Mouse (Mus musculus) stomach, postnatal 0 days (tissue): ENCODE measurements at regions not wholly inside any gene's neighbourhood (a gene's known extent, or its start where the extent isn't known, plus 50 kb on each side); places are given as distances from the start of the nearest gene placed in this dataset.

ENCODE experiments used
- ATAC-seq: fragments of 200-750 bp; cut with Nextera tagmentation; 2 replicates; pipeline ENCODE4 v1.8.0; 2017; ENCODE audit not compliant: low FRiP score, low TSS enrichment
- DNase-seq: peaks from one replicate; pipeline ENCODE4 v3.0.0-alpha.2; 2016; ENCODE audit warnings: low spot score
- H3K27ac ChIP-seq: fragments of 300-500 bp; sonication (generic); replicated peaks from 2 replicates; pipeline ENCODE4 v1.5.1; 2014; ENCODE audit warnings: mild to moderate bottlenecking, control low read depth
- H3K27me3 ChIP-seq: fragments of 300-500 bp; sonication (generic); 2 replicates; pipeline ENCODE4 v1.6.1; 2014; ENCODE audit warnings: low read length; ENCODE audit not compliant: control insufficient read depth, insufficient read depth
- H3K36me3 ChIP-seq: fragments of 300-500 bp; sonication (generic); 2 replicates; pipeline ENCODE4 v1.6.1; 2014; ENCODE audit warnings: low read length, mixed read lengths; ENCODE audit not compliant: control insufficient read depth, insufficient read depth
- H3K4me1 ChIP-seq: fragments of 300-500 bp; sonication (generic); replicated peaks from 2 replicates; pipeline ENCODE4 v1.6.1; 2014; ENCODE audit warnings: antibody characterized with exemption; ENCODE audit not compliant: control insufficient read depth, insufficient read depth
- H3K4me2 ChIP-seq: fragments of 300-500 bp; sonication (generic); replicated peaks from 2 replicates; pipeline ENCODE4 v1.6.1; 2014; ENCODE audit warnings: low read depth, mild to moderate bottlenecking, control low read depth, moderate library complexity
- H3K4me3 ChIP-seq: fragments of 300-500 bp; sonication (generic); 2 replicates; pipeline ENCODE4 v1.5.1; 2014; ENCODE audit warnings: low read depth, low read length, control low read depth
- H3K9ac ChIP-seq: fragments of 300-500 bp; sonication (generic); 2 replicates; pipeline ENCODE4 v1.6.1; 2014; ENCODE audit warnings: mild to moderate bottlenecking, low read length, control low read depth, mixed read lengths
- H3K9me3 ChIP-seq: fragments of 300-500 bp; sonication (generic); 2 replicates; pipeline ENCODE4 v1.6.1; 2016; ENCODE audit warnings: low read length; ENCODE audit not compliant: control insufficient read depth
- CTCF ChIP-seq: IDR thresholded peaks from 2 replicates; pipeline ENCODE4 v1.5.1; 2016; ENCODE audit warnings: antibody characterized with exemption, low read depth, mild to moderate bottlenecking, moderate library complexity
- EP300 ChIP-seq: optimal IDR thresholded peaks from 2 replicates; pipeline ENCODE3; 2016; ENCODE audit warnings: antibody characterized with exemption
- WGBS: fragments of 180-500 bp; shearing (Covaris S2); extraction: QIAGEN DNeasy Blood & Tissue Kit; methylation state at CpG from one replicate; pipeline ENCODE4 v1.1.7; 2014; 5-methylcytosine and 5-hydroxymethylcytosine counted together

DNA sequence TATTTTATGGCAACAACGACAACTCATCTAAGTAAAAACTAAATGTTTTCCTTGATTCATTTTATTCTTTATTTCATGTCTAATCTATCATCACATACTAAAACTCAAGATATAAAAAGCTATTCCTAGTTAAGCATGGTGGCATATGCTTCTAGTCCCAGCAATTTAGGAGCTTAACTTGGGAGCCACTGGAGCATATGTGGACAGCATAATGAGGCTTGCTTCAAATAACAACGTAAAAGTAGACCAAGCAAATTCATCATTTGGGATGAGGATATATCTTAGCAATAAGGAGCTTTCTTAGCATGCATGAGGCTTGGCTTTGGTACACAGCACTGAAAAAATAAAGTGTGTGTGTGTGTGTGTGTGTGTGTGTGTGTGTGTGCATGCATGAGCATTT, 678.5 kb downstream of the Efna5 start:
- Histone ChIP-seq H3K9me3 (no peaks in the 10 kb centered on the region), H3K4me2 (no peak overlapping the region), H3K27me3 (no peaks in the 10 kb centered on the region), H3K4me3 (no peak overlapping the region), H3K36me3 (no peaks in the 10 kb centered on the region), H3K9ac (no peak overlapping the region), H3K4me1 (no peaks in the 10 kb centered on the region), H3K27ac (no peak overlapping the region)
- DNase-seq (no peak), ATAC-seq (no peak)
- TF ChIP-seq EP300: no peak
- TF ChIP-seq CTCF: no peak
- WGBS: 88% methylated on average over 2 of the region's 2 CpGs

DNA sequence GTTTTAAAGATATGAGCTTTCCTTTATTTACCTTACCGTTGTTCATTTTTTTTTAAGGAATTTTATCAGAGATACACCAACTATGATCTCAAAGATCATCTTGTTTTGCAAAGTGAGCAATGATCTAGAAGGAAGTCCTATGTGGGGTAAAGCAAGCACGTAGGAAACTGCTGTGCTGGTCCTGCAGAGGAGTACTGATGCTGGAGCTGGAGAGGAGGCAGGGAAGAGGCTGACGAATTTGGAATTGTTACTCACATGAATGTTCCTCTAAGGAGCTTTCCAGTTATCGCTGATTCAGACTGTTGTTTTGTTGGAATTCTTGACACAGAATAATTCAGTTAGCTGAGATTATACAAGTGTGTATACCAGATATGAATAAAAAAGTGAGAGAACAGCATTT, 680.6 kb downstream of the Efna5 start:
- Histone ChIP-seq H3K27ac (no peak overlapping the region), H3K27me3 (no peaks in the 10 kb centered on the region), H3K9me3 (no peaks in the 10 kb centered on the region), H3K36me3 (no peaks in the 10 kb centered on the region), H3K4me2 (no peak overlapping the region), H3K4me3 (no peak overlapping the region), H3K4me1 (no peaks in the 10 kb centered on the region), H3K9ac (no peak overlapping the region)
- DNase-seq (no peak), ATAC-seq (no peak)
- TF ChIP-seq EP300: no peak
- whole genome bisulfite sequencing: 74% methylated on average over 4 of the region's 4 CpGs

DNA sequence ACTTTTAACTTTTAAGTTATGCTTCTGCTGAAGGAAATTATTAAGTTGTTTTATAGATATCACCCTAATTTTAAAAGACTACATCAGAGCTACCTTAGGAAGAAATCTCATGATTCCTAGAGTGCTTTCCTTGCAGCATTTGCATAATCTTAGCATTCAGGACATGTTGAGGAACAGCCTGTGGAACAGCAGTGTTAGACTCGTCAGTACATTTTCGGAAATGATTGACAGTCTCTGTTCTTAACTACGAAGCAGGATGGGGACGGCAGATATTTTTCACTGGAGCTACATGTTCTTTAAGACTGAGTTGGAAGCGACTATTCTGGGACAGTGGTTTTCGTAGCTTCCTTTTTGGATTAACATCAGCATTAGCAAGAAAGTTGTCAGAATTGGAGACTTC, 681.6 kb downstream of the Efna5 start:
- no peaks in the 10 kb centered on the region for H3K27me3 ChIP-seq
- H3K4me1 ChIP-seq: no peaks in the 10 kb centered on the region
- no peak for ATAC-seq
- no peak overlapping the region for H3K27ac ChIP-seq
- H3K9ac ChIP-seq: no peak overlapping the region
- 89% methylated on average over 6 of the region's 6 CpGs for WGBS
- H3K4me2 ChIP-seq: no peak overlapping the region
- no peaks in the 10 kb centered on the region for H3K9me3 ChIP-seq
- TF ChIP-seq EP300 (no peak), CTCF (no peak)
- no peak for DNase-seq
- H3K4me3 ChIP-seq: no peak overlapping the region
- H3K36me3 ChIP-seq: no peaks in the 10 kb centered on the region

DNA sequence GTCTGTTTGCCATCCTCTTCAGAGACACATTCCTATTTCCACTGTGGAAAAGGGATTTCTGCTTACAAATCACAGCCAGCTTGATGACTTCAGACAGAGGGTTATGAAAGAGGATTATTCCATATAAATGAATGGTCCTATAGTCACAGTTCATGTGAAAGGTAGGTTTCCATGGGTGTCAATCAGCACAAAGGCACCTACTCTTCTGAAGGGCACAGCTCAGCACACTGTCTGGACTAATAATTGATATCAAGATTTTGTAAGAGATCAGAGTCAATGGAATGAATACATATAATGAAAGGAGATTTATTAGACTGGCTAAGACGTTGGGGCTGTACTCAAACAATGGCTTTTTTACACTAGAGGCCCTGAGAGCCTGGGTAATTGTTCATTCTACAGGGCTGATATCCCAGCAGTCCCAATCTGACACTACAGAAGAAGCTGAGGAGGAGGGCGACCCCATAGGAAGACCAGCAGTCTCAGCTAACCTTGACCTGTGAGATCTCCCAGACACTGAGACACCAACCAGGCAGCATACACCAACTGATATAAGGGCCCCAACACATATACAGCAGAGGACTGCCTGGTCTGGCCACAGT, 702.4 kb downstream of the Efna5 start:
- Histone ChIP-seq H3K9ac (no peak overlapping the region), H3K36me3 (no peaks in the 10 kb centered on the region), H3K4me3 (no peak overlapping the region), H3K27me3 (no peaks in the 10 kb centered on the region), H3K9me3 (no peaks in the 10 kb centered on the region), H3K27ac (no peak overlapping the region), H3K4me1 (no peaks in the 10 kb centered on the region), H3K4me2 (no peak overlapping the region)
- 72% methylated on average over 2 of the region's 2 CpGs for WGBS
- ATAC-seq (no peak), DNase-seq (no peak)
- no peak for TF ChIP-seq EP300
- no peak for TF ChIP-seq CTCF

DNA sequence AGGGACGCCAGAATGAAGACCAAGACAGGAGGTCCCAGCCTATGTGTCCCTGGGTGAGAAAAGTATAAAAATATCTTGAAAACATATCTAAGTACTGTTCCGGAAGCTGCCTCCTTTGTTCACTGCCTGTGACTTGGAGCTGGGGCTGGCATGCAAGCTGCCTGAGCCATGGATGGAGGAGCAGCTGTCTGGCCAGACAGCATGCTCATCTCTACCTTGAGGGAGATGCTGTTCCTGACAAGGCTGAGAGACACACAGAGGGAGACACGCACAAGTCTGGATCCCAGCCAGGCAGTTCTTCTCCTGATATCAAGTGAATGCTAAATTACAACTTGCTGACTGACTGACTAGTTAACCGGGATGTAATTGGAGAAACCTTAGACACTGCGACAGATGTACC, 704.8 kb downstream of the Efna5 start:
- H3K27me3 ChIP-seq: no peaks in the 10 kb centered on the region
- H3K36me3 ChIP-seq: no peaks in the 10 kb centered on the region
- no peaks in the 10 kb centered on the region for H3K9me3 ChIP-seq
- no peak overlapping the region for H3K9ac ChIP-seq
- ATAC-seq (no peak), DNase-seq (no peak)
- WGBS: 76% methylated on average over 5 of the region's 5 CpGs
- no peak overlapping the region for H3K27ac ChIP-seq
- no peak overlapping the region for H3K4me3 ChIP-seq
- no peaks in the 10 kb centered on the region for H3K4me1 ChIP-seq
- TF ChIP-seq EP300 (no peak), CTCF (no peak)
- no peak overlapping the region for H3K4me2 ChIP-seq

DNA sequence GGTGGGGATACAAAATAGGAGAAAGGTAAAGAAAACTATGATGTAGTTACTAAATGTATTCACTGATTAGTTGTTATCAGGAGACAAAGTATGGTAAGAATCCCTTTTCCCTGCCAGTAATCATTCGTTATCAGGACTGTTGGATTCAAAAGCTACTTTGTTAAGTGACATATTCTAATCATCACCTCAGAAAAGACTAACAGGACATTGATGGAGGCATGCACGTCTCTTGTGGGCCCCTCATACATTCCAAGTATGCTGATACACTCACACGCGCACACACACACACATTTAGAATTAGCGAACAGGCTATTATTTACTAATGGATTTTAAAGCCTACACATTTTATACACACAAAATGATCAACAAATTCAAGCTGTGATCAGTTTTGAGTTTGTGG, 708.8 kb downstream of the Efna5 start:
- Histone ChIP-seq H3K9ac (no peak overlapping the region), H3K27me3 (no peaks in the 10 kb centered on the region), H3K4me3 (no peak overlapping the region), H3K4me1 (no peaks in the 10 kb centered on the region), H3K4me2 (no peak overlapping the region), H3K36me3 (no peaks in the 10 kb centered on the region), H3K9me3 (no peaks in the 10 kb centered on the region), H3K27ac (no peak overlapping the region)
- TF ChIP-seq CTCF (no peak), EP300 (no peak)
- DNase-seq: no peak
- ATAC-seq: no peak
- WGBS: 73% methylated on average over 5 of the region's 5 CpGs
